Mouse (Mus musculus): ENCODE results near the gene Eme1.

Gene Eme1

DNA sequence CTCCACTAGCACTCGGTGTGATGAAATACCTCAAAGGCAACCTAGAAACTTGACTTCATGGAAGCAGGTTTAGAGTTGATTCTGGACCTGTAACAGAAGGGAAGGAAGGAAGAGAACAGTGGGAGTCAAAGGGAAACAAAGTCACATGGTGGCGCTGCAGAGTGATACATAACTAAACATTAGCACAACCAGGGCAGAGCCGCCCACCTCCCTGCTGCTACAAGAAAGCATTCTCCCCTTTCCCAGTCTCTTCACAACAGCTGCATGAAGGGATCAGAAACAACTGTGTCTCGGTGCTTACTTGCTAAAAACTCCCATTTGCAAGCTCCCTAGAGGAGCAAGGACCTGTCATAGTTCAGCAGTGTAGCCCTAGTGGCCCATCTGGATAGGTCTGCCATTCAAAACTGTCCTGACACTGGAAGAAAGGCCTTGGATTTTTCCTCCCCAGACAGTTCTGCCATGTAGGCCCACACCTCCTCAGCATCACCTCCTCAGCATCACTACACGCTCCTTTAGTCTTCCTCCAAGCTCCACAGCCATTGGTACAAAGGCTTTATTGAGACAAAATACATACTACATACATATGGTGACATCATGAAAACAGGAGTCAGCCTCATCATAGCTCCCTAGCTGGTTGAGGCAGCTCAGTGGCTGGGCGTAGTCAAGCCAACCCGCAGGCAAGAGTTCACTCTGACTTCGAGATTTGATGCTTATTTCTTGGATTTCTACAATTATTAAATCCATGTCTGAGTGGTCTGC is 9.1 kb downstream of the Eme1 start:
- no peak for DNase-seq

DNA sequence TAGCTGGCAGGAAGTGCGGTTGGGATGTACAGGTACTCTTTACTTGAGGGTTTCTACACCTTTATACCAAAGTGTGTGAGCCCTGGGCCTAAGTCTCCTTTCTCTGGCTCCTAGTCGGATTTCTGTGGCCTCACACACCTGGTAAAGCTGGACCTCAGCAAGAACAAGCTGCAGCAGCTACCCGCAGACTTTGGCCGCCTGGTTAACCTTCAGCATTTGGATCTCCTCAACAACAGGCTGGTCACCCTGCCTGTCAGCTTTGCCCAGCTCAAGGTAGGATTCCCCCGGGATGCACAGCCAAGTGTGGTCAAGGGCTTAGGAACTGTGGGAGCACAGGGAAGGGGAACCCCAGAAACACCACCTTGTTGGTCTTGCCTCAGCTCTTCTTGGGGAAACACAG is 19.3 kb downstream of the Eme1 start:
- no peak for DNase-seq

DNA sequence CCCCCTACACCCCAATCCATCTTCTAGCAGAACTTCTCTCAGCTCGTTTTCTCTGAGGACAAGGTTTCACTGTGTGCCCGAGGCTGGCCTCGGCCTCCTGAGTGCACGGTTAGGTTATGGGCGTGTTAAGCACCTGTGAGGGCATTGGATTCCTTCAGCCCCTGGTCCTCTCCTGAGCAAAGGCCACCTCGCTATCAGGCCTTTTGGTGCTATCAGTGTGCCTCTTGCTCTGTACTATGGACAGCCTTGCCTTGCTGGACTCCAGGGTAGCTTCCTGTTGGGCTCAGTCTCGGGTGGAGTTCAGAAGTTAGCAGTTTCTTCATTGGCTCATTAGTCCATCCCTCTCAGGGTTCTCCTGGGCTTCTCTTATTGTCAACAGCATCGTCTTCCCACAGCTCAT is 20.8 kb downstream of the Eme1 start:
- DNase-seq, result no peak

DNA sequence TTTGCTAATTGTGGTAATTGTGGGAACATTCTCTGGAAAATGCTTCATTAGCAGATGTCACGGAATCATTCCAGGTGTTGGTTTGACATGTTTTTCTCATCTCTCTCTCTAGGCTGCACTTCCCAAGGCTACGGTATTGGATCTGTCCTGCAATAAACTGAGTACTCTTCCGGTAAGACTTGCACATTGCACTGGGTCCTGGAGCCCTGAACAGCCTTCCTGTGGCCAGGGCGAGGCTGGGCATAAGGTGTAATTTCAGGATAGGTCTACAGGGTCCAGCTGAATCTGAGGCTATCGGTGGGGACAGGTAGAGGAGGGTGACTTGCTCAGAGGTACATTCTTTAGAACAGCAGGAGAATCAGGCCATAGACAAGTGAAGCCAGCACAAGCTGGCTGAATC is 21.8 kb downstream of the Eme1 start:
- DNase-seq, result no peak

DNA sequence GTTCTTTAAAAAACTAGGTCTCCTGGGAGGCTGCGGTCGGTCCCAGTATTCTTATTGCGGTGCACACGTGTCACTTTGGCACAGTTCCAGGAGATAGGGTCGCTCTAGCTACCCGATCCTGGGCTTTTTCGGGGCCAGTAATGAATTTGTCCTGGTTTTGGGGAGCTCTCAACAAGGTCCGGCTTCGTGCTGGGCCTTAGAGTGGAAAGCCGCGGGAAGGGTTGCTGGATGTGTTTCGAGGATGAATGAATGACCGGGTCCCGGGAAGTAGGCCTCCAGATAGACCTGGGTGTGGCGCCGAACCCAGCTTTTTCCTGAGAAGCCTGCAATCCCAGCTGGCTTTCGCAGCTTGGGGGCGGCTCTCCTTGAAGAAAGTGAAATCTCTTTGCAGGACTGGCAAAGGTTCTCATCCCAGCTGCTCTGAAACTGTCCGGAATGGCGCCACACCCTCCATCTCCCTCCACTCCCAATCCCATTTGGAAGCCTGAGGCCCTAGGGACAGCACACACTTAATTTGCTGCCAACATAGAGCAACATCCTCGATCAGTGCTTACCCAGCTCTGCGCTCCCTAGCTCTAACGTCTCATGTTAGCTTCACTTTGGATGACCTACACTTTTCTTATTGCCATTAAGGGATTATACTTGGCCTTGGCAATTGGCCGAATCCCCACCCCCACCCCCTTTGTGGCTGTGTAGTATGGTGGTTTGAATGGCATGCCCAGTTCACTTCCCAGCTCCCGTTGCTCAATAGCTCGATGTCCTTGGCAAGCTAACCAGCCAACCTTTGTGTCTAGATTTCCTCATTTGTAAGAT is 23.4 kb downstream of the Eme1 start:
- peak; percentile 5 to 18 for DNase-seq

DNA sequence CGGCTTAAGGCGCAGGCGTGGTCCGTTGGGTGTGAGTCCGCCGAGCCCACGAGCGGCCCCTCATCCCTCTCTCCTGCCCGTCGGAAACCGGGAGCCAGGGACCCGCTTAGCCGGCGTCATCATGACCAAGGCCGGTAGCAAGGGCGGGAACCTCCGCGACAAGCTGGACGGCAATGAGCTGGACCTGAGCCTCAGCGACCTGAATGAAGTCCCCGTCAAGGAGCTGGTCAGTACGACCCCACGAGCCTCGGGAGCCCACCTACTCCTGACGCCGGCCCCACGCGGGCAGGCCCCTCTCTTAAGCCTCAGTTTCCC is 23.9 kb downstream of the Eme1 start:
- DNase-seq, result no peak

DNA sequence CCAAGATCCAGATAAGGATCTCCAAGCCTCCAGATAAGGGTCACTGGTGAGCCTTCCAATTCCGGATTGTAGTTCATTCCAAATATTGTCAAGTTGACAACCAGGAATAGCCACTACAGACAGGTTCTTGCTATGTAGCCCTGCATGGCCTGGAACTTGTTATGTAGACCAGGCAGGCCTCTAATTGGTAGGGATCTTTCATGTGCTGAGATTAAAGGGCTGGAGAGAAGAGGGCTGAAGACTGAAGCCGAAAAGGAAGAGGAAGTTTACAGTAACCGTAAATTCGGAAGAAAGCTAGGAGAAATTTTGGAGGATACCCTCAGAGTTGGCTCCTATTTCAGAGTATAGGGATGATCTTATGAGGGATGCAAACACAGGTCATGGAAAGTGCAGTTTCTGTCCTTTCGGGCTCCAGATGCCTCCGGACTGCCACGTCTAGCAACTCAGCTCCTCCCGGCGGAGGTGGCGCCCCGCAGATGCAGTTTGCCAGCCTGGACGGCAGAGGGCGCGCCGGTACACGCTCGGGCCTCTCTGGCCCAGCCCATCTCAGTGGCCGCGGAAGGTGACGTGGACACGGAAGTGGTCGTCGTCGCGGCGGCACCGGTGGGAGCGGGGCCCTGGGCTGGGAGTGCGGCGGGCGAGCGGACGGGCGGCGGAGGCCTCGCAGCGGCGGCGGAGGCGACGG is 24.4 kb downstream of the Eme1 start, which contains the start of gene Lrrc59:
Gene Lrrc59, plus strand, starts transcription at position 569 of the 685 bp plus-strand sequence.
- DNase-seq, result peak; percentile 87

DNA sequence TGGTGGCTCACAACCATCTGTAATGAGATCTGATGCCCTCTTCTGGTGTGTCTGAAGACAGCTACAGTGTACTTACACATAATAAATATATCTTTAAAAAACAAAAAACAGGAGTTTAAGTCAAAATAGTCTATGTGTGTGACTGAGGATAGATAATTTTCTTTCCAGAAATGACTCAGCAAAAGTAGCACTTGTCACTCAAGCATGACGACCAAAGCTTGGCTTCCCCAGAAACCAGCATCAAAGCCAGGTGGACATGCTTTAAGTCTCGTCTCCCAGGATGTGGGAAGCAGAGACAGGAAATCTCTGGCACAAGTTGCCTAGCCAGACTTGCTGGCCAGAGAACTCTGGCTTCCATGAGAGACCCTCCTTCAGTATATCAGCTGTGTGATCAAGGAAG is 31.6 kb downstream of the Eme1 start:
- no peak for DNase-seq

DNA sequence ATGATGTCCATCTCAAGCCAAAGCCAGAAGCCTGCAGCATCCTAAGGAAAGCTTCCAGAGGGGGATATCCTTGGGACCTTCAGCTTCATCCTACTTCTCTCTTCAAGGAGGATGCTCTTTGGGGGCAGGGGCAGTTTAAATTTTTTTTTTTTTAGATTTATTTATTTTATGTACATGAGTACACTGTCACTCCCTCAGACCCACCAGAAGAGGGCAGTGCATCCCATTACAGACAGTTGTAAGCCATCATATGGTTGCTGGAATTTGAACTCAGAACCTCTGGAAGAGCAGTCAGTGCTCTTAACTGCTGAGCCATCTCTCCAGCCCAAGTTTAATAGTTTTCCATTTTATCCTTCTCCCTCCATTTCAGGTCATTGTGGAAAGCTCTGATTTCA is 32.3 kb downstream of the Eme1 start:
- no peak for DNase-seq

DNA sequence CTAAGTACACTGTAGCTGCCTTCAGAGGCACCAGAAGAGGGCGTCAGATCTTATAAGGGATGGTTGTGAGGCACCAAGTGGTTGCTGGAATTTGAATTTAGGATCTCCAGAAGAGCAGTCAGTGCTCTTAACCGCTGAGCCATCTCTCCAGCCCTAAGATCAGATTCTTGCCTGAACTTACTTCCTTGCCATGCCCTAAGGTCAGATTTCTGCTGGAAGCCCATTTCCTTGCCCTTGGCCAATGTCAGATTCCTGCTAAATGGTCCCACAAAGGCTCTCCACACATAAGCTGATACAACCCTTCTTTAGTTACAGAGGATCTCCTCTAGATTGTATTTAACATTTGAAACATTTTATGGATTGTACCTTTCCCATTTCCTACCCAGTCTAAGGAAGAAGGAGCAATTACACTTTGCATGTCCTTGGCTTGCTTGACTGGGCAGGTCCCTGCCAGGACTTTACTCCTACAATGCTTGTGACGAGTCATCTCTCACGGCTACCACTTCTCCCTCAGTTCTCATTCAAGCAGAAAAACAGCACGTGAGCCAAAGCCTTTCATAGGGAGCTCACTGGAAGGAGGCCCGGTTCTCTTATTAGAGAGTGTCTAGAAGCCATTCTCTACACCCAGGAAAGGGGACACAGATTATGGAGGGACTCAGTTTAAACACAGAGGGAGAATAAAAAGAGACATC is 32.9 kb downstream of the Eme1 start:
- DNase-seq, result no peak

DNA sequence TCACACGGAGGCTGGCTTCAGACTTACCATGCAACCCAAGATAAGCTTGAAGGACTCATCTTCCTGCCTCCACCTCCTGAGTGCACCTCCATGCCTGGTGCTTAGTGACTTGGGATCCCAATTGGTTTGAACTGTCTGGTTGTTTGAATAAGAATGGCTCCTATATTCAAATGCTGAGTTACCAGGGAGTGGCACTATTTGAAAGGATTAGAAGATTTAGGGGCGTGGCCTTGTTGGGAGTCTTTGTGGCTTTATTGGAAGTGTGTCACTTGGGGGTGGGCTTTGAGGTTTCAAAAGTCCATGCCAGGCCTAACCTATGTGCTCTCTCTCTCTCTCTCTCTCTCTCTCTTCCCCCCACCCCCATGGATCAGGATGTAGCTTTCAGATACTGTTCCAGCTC is 36.1 kb downstream of the Eme1 start:
- DNase-seq, result no peak

DNA sequence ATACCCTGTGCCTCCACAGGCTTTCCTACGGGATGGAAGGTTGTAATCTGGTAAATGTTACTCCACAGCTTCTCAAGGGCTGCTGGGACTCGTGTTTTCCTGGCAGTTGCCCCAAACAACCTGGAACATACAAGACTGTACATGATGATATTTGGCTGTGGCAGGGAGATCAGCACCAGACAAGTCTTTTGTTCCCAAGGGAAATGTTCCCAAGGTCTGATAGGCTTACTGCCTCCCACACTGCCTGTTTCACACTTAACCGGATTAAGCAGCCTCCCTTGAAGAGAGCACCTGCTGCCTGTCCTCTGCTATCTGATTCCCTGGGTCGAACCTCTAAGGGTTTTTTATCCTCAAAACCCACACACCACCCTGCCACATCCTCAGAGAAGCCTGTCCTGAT is 38.3 kb downstream of the Eme1 start:
- no peak for DNase-seq

DNA sequence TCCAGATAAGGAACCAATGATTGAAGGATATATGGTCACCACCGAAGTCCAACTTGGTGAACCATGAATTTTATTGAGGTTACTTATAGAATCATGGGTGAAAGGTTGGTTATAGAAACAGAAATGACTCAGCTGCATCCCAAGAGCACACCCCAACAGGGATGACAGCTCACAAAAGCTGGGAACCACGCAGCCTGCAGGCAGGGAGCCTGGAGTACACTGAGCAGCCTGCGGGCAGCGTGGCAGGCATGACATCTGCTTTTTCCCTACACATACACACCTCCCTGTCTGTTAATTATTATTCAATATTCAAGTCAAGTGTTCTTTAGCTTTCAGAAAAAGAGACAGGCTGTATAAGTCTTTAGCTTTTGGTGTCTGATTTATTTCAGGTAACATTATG is 39.2 kb downstream of the Eme1 start:
- DNase-seq, result no peak

DNA sequence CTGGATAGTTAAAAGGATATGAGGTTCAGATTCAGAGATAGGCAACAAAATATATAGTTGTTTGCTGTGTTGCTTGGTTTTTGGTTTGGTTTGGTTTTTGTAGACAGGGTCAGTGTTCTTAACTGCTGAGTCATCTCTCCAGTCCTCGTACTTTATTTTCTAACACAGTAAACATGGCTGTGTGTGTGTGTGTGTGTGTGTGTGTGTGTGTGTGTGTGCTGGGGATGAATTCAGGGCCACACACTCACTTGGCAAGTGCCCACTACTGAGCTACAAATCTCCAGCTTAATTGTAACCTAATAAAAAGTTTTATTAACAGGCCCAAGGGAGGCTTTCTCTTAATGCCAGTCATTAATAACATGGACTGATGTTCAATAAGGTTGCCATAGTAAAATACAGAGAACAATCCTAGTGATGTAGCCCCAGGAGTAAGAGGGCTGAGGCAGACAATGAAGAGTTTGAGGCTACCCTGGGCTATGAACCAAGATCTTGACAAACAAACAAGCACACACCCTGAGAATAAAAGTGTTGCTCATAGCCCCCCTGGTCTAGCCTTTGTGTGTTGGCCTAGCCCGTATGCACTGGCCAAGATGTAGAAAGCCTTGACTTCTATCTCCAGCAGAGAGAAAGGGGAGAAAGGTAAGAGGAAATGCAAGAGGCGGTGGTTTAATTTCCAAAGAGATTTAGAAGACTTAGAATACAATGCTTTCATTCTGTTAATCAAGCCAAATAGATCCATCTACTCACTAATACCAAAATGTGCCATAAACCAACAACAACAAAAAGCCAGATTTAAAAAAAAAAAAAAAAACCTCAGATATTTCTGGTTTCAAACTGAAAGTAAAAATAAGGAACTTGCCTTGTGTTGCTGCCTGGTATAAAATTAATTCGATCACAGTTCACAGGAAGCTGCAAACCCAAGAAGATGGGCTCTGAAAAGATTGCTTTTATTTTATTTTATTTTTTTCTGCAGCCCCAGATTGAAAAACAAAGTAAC is 42.7 kb downstream of the Eme1 start:
- DNase-seq, result no peak

DNA sequence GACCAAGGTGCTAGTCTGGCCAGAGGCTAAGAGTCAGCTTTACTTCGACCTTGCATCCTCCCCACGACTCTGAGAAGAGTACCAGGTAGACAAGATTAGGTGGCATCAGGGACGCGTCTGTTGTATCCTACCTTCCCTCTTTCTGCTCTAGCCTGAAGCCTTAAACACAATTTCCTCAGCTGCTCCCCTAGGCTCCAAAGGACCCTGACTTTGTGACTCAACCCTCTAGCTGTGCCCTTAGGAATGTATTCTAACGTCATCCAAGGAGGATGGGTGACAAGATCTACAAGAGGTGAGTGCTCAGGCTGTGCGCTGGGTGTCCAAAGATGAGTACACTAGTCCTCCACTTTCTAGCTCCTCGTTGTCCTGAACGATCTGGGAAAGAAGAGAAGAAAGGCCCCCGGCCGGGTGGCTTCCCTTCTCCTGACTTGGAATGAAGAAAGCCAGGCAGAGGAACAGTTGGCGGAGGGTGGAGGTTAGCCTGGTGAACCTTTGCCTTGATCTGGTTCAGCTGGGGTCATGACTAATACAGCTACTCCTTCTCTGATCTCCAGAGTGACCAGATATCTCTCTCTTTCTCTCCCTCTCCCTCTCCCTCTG is 51.3 kb downstream of the Eme1 start:
- DNase-seq, result no peak

DNA sequence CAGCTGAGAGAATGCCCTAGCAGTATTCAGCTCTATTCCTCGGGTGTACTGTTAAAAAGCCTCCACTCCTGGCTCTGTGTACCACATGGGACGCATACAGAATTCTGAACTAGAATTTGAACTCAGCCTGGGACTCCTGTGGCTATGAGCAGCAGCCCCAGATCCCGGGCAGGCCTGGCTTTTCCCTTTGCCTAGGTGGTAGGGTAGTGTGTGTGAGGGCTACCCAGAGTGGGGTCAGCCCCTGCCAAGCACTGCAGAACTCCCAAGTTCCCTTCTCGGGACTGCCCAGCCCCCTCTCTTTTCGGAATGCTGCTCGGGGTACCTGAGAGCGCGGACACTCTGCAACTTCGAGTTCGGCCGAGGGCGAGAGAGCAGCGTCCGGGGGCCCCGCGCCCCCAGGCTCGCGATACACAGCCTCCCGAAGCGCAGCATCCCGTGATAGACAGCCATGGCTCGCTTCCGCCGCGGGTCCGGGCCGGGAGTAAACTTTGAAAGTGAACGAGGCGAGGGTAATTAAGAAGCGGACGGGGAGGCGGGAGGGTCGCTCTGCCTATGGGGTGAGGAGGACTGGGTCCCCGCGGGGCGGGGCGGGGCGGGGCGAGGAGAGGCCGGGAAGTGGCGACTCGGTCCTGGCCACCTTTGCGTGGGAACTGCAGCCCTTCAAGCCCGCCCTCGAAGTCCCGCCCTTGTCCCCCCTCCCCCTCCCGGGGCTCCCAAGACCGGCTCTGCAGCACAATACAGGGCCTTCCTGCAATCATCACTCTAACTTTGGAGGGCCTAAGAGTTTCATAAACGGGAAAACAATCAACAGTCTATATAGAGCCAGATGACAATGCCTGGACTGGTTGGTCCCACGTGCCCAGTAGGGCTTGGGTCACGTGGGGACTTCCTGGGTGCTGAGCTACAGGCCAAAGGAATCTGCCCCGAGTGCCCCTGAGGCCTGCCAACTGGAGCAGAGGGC is 52.2 kb downstream of the Eme1 start, which contains the start of gene Acsf2:
Gene Acsf2, minus strand, starts transcription at position 551 of the 961 bp plus-strand sequence.
- DNase-seq, result peak; percentile 56 to 71

DNA sequence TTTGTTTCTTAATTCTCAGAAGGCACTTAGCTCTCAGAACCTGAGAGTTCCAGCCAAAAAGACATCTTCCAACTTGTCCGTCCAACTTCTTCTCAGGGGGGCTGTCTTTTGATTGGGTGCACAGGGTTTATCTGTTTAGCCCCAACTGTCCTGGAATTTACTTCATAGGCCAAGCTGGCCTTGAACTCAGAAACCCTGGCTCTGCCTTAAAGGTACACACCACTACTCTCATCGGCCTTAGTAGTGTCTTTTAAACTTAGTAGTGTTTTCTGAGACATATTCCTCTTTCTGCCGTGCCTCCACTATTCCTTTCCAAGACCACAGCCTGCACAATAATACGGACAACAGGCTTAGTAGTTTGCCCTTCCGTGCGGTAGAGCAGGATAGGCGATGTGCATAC is 53.3 kb downstream of the Eme1 start:
- no peak for DNase-seq

DNA sequence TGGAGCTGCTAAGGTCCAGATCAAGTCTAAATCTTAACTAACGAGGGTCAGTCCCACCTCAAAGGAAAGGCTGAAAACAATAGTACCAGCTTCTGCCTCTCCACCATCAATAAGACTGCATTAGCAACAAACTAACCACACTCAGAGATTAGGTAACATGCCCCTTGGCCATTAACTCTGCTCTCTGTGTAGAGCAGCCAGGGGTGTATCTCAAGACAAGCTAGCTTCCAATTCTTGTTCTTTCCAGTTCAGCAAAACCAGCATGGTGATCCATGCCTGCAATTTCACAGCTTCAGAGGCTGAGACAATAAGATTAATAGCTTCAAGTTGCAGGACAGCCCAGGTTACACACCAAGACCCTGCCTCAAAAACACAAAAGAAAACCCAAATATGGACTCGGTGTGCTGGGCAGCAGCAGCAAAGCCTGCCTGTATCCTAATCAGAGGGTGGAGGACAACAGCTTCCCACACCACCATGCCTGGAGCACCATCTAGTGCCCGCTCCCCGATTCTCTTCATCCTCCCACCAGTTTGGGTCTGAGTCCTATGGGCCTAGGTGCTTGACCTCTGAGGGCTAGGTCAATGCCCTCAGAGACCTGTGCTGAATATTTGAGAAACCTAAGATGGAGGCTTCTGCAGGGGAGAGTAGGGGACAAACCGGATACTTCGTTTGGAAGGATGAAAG is 55.2 kb downstream of the Eme1 start:
- no peak for DNase-seq

DNA sequence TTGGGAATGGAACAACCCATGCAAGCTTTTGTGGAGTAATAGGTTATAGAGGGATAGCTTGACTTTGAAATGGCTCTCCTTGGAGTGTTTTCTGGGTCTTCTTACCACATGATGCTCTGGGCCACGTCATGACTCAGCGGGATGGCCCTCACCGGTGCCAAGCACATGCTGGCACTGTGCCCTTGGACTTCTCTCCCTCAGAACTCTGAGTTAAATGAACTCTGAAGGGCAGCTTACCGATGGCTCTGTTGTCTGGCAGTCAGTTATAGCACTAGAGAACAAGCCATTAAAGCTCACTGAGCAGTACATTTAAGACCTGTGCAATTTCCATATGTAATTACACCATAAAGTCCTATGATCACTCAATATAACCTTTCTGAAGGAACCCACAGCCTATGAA is 56.4 kb downstream of the Eme1 start:
- DNase-seq, result no peak

All from thymus, adult 18-20 months (tissue).